Comparison of ENCODE assay signal across 21 mouse cellular contexts in genomic region chr9:56618660-56619059, GRCm38 (mm10).
A peak's percentile ranks its signal among the peaks of the same experiment; 100 is the strongest.
DNase-seq lines count a peak whose midpoint lies in the region; ATAC-seq and TF ChIP-seq lines count a peak whose summit lies in the region.
"Had no signal": no experiment of that assay in that cellular context is flagged by ENCODE, and none has a peak within 500 bp of the region (broad histone marks: within the 10 kb centered on the region; RNA-seq: fewer than 3 reads in every experiment).

No protein-coding gene starts in this region.

- no peaks in the 10 kb centered on the region for H3K36me3 ChIP-seq in lung, postnatal 0 days (ENCODE audit: insufficient read depth, low read length)
- H3K36me3 ChIP-seq: forebrain, embryonic 10.5 days had no signal

- peaks cover 11% of the 10 kb centered on the region; the same call in 1 of the 2 replicates for H3K27me3 ChIP-seq in lung, postnatal 0 days (replicated peaks; ENCODE audit: insufficient read depth, low read length)

- H3K9me3 ChIP-seq in lung, postnatal 0 days (ENCODE audit: low read length): no peaks in the 10 kb centered on the region
- H3K9me3 ChIP-seq: embryonic facial prominence, embryonic 13.5 days; embryonic facial prominence, embryonic 15.5 days; forebrain, embryonic 10.5 days; forebrain, embryonic 12.5 days had no signal

- TF ChIP-seq CTCF in lung, postnatal 0 days (IDR thresholded peaks at IDR 0.05): no peak

- H3K4me2 ChIP-seq in lung, postnatal 0 days (replicated peaks; ENCODE audit: low read depth, low read length): no peak overlapping the region
- H3K4me2 ChIP-seq: embryonic facial prominence, embryonic 13.5 days; embryonic facial prominence, embryonic 15.5 days; forebrain, embryonic 12.5 days had no signal

- no peak overlapping the region for H3K27ac ChIP-seq in lung, postnatal 0 days (ENCODE audit: low read length)
- H3K27ac ChIP-seq: embryonic facial prominence, embryonic 13.5 days; embryonic facial prominence, embryonic 15.5 days; forebrain, embryonic 10.5 days; forebrain, embryonic 12.5 days had no signal

- TF ChIP-seq EP300 in lung, postnatal 0 days (IDR thresholded peaks at IDR 0.05): no peak

- 80% methylated on average over 4 of the region's 4 CpGs for WGBS in lung, postnatal 0 days

- H3K9ac ChIP-seq in lung, postnatal 0 days (replicated peaks; ENCODE audit: low read depth): no peak overlapping the region
- H3K9ac ChIP-seq: embryonic facial prominence, embryonic 13.5 days; embryonic facial prominence, embryonic 15.5 days; forebrain, embryonic 12.5 days had no signal

- 0 out of 2 replicates have a peak, but pooled peaks have one; percentile 26 for ATAC-seq in lung, postnatal 0 days
- ATAC-seq: forebrain, embryonic 14.5 days; forebrain, embryonic 16.5 days had no signal

- no peak for DNase-seq in lung, postnatal 0 days (ENCODE audit: low spot score)
- DNase-seq in lung, postnatal 36 days: no peak
- peak; percentile 12 to 54 for DNase-seq in lung, postnatal 4 days
- no peak for DNase-seq in lung, postnatal 14 days
- DNase-seq: adrenal gland, adult 2 months; adrenal gland, postnatal 10 days; adrenal gland, postnatal 25 days; cerebellum, adult 11 months; cerebellum, adult 18-20 months; cerebellum, adult 8-10 months; cerebellum, adult 9-11 months; cerebellum, postnatal 14 days; cerebellum, postnatal 36 days; embryo, embryonic 11 days had no signal

- no peaks in the 10 kb centered on the region for H3K4me1 ChIP-seq in lung, postnatal 0 days (ENCODE audit: insufficient read depth, low read depth, low read length)
- H3K4me1 ChIP-seq: embryonic facial prominence, embryonic 15.5 days had no signal

- no peak overlapping the region for H3K4me3 ChIP-seq in lung, postnatal 0 days (ENCODE audit: low read depth, low read length)
- H3K4me3 ChIP-seq: embryonic facial prominence, embryonic 13.5 days; embryonic facial prominence, embryonic 15.5 days; erythroblast, embryonic 14.5 days; forebrain, embryonic 10.5 days; forebrain, embryonic 12.5 days had no signal

Comparison
In these comparisons a context has a peak if more than half of its experiments do, and no peak if none do; other contexts are left out.
1. DNase-seq: peak in lung, postnatal 4 days (2 of 2); none in lung, postnatal 0 days (single experiment), lung, postnatal 36 days (single experiment) and lung, postnatal 14 days (single experiment).